Mouse (Mus musculus) gastrocnemius, adult 8-10 months (tissue): Measurements from ENCODE around the gene Gm10100. TPM values are rescaled to one million over a fixed set of nuclear protein-coding genes. Genes with fewer than 3 reads are reported as not detected.
"Not testable (repeated sequence)": the region's sequence is repeated elsewhere in the genome, so short reads cannot be mapped to it uniquely, and the experiment has no call there.

Source experiments
- DNase-seq, 2 experiments: peaks; one replicate each; pipeline ENCODE4 v3.0.0; 2022; ENCODE audit warnings: low spot score in 2 of 2
- total RNA-seq, 4 experiments: library from RNA; stranded (reverse); gene quantifications; 2 replicates each; pipeline ENCODE4 v1.2.4; 2022

Gene Gm10100
- total RNA-seq, 4 experiments from 2014 or later, result not detected

DNA sequence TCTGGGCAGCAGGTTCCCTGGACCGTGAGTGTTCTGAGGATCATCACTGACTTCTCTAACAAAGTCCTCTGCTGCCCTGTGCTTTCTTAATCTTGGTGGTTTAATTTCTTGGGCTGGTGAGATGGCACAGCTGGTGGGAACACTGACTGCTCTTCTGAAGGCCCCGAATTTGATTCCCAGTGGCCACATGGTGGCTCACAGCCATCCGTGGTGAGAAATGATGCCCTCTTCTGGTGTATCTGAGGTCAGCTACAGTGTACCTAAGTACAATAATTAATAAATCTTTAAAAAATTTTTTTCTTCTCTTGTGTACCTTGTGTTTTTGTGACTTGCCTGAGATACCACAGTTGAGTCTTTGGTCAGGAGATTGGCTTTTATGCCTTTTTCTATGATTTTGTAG lies 26.0 kb downstream of the Gm10100 start:
- DNase-seq, result not testable (repeated sequence)

DNA sequence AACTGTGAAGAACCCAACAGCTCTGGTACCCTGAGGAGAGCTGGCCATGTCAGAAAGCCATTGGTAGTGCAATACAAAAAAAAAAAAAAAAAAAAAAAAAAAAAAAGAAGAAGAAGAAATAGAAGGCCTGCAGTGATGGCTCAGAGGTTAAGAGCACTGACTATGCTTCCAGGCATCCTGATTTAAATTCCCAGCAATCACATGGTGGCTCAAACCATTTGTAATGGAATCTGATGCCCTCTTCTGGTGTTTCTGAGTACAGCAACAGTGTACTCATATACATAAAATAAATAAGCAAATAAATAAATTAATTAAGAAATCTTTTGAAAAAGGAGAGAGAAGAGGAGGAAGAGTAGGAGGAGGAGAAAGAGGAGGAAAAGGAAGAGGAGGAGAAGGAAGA lies 27.2 kb downstream of the Gm10100 start:
- DNase-seq, result no peak

DNA sequence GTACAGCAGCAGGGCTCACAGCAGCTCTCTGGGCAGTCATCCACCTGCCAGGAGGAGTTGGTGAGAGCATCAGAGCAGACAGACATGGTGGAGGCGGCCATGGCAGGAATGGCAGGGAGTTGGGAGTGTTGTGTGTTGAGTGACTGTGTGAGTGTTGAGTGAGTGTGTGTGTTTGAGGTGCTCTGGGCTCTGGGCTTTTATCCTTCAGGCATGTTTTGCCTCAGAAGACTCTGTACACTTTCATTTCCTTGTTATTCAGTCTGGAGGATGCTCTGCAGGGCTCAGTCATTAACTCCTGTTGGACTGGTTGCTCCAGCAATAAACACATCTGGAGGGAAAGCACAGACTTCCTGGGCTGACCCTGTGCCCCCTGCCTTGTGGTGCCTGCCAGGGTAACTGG lies 33.3 kb downstream of the Gm10100 start, which contains the start of gene Gm3233:
TSS of gene Gm3233 (minus strand) at position 101 of the 400 bp plus-strand sequence.
- DNase-seq, result not testable (repeated sequence)

- DNase-seq, result no peak
Observed at GRCm38 (mm10) chr10:77769727-77770126, 43.4 kb downstream of the Gm10100 start.

DNA sequence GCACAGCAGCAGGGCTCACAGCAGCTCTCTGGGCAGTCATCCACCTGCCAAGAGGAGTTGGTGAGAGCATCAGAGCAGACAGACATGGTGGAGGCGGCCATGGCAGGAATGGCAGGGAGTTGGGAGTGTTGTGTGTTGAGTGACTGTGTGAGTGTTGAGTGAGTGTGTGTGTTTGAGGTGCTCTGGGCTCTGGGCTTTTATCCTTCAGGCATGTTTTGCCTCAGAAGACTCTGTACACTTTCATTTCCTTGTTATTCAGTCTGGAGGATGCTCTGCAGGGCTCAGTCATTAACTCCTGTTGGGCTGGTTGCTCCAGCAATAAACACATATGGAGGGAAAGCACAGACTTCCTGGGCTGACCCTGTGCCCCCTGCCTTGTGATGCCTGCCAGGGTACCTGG lies 44.9 kb downstream of the Gm10100 start, which contains the start of gene Gm3238:
TSS of gene Gm3238 (minus strand) at position 101 of the 400 bp plus-strand sequence.
- not testable (repeated sequence) for DNase-seq

GRCm38 (mm10) chr10:77772142-77772541 lies 45.9 kb downstream of the Gm10100 start:
- not testable (repeated sequence) for DNase-seq

Other genes with a start within 250 kb of the Gm10100 start
- 1 to 10 TPM; 4.4 to 7.3 (median 5.9) TPM for gene Fam207a, start 210.7 kb upstream of the Gm10100 start, total RNA-seq
- under 1 TPM; 0.48 to 0.99 (median 0.88) TPM for gene Itgb2, start 196.2 kb upstream of the Gm10100 start, total RNA-seq
- gene Pttg1ip, start 144.8 kb upstream of the Gm10100 start, total RNA-seq, result 10 to 100 TPM; 15.4 to 30.1 (median 25.8) TPM
- 10 to 100 TPM; 38.7 to 59.9 (median 41.6) TPM for gene Sumo3, start 120.4 kb upstream of the Gm10100 start, total RNA-seq
- gene Gm49325, start 120.3 kb upstream of the Gm10100 start, total RNA-seq, result 10 to 100 TPM in 2 of 4 experiments, 1 to 10 TPM in 2; 5.7 to 18.3 (median 11.6) TPM
- gene Ube2g2, start 104.2 kb upstream of the Gm10100 start, total RNA-seq, result 100 to 1,000 TPM in 2 of 4 experiments, 10 to 100 TPM in 2; 81.6 to 141 (median 104) TPM
- not detected for gene Tspear, start 39.9 kb upstream of the Gm10100 start, total RNA-seq
- not detected for gene Gm19402, start 35.7 kb upstream of the Gm10100 start, total RNA-seq
- gene Gm9508, start 29.3 kb upstream of the Gm10100 start, total RNA-seq, result not detected
- not detected for gene Gm10272, start 19.9 kb upstream of the Gm10100 start, total RNA-seq
- gene Gm10024, start 15.0 kb upstream of the Gm10100 start, total RNA-seq, result not detected
- not detected for gene Gm10142, start 10.7 kb upstream of the Gm10100 start, total RNA-seq
- gene Krtap12-1, start 5.9 kb upstream of the Gm10100 start, total RNA-seq, result not detected
- not detected for gene Gm18596, start 16.2 kb downstream of the Gm10100 start, total RNA-seq
- gene Gm9736, start 24.9 kb downstream of the Gm10100 start, total RNA-seq, result not detected
- gene Gm3233, start 33.2 kb downstream of the Gm10100 start, total RNA-seq, result not detected
- not detected for gene Gm3238, start 44.8 kb downstream of the Gm10100 start, total RNA-seq
- gene Gm7138, start 50.5 kb downstream of the Gm10100 start, total RNA-seq, result not detected
- not detected for gene Gm3250, start 56.1 kb downstream of the Gm10100 start, total RNA-seq
- not detected for gene Gm7137, start 61.7 kb downstream of the Gm10100 start, total RNA-seq
- not detected for gene Gm9639, start 68.6 kb downstream of the Gm10100 start, total RNA-seq
- gene Gm19668, start 72.6 kb downstream of the Gm10100 start, total RNA-seq, result not detected
- not detected for gene Gm9507, start 85.4 kb downstream of the Gm10100 start, total RNA-seq
- gene Gm2696, start 88.2 kb downstream of the Gm10100 start, total RNA-seq, result not detected
- gene Krtap10-4, start 100.6 kb downstream of the Gm10100 start, total RNA-seq, result not detected
- gene Krtap10-10, start 109.5 kb downstream of the Gm10100 start, total RNA-seq, result not detected
- gene Gm36176, start 120.3 kb downstream of the Gm10100 start, total RNA-seq, result not detected
- gene Gm10318, start 126.4 kb downstream of the Gm10100 start, total RNA-seq, result not detected
- gene Gm3285, start 135.5 kb downstream of the Gm10100 start, total RNA-seq, result not detected
- gene Lrrc3, start 176.1 kb downstream of the Gm10100 start, total RNA-seq, result under 1 TPM; 0.07 to 0.49 (median 0.08) TPM
- gene Trpm2, start 244.1 kb downstream of the Gm10100 start, total RNA-seq, result under 1 TPM in 2 of 4 experiments, not detected in 2; 0.07 to 0.20 TPM